Mouse (Mus musculus): ENCODE measurements at regions not wholly inside any gene's neighbourhood (a gene's known extent, or its start where the extent isn't known, plus 50 kb on each side); places are given as distances from the start of the nearest gene placed in this dataset.

GRCm38 (mm10) chr14:86101497-86101896 lies 1039.5 kb downstream of the Diaph3 start:
- TF ChIP-seq CTCF (IDR thresholded peaks at IDR 0.05; ENCODE audit: low read depth, low read length) (no peak), GATA2 (IDR thresholded peaks at IDR 0.05; ENCODE audit: borderline replicate concordance, low read depth, low read length) (no peak)
